Mouse (Mus musculus) lung, postnatal 25 days (tissue): ENCODE measurements around the gene Cyren.

Experiments used
- DNase-seq: peaks from one replicate; pipeline ENCODE4 v3.0.0; 2022; ENCODE audit warnings: low spot score

Cyren gene

GRCm38 (mm10) chr6:34899127-34899526 lies 21.3 kb upstream of the Cyren start:
- no peak for DNase-seq

DNA sequence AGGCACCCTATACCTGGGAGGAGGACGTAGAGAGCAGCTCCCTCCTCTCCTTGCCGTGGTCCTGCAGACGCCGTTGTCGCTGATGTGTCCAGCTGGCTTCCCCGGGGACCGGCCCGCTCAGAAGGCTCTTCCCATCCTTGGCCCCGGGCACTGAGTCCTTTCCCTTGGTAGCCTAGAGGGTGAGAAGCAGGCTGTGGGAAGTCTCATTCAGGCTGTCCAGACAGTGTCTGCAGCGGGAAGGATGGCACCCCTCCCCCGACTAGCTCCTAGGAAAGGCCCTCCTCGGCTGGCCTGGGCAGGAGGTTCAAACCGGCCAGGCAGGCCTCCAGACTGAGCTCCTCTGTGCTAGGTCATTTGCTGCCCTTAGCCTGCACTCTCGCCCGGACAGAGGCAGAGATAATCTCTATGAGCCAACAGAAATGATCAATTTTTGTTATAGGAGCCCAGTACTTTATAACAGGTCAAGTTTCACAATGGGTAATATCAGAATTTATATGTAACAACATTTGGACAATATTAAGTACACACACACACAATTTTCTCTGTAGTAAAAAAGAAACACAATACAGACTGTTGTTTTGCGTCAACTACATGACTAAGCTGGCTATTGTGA lies 18.4 kb upstream of the Cyren start:
- DNase-seq: no peak

DNA sequence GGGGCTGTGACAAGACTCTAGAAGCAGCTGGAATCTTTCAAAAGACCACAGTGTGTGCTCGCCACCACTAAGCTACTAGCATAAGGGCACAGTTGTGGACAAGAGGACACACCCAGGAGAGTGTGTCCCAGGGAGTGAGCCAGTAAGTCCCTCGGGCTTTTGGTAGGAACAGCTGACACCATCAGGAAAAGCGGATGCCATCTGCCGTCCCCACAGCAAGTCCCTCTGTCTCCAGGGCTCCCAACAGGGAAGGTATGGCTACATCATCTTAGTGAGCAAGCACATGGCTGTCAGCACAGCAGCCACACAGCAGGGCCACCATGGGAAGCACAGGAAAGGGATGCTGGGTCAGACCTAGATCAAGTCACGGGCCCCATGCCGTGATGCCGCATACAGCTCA lies 17.7 kb upstream of the Cyren start:
- DNase-seq: no peak

DNA sequence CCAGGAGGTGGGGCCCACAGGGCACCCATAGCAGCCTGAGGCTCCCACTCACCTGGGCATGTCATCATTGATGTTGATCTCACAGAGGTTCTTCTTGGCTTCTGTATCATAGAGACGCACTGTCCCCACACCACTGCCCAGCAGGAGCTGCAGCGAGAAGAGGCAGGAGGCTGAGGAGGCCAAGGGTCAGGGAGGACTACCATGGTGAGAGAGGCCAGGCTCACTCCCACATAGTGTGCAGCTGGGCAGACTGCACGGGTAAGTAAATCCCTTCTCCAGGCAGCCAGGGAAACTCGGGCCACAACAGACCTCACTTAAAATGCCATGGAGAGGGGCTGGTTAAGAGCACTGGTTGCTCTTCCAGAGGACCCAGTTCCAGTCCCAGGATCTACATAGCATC lies 11.3 kb upstream of the Cyren start:
- no peak for DNase-seq

GRCm38 (mm10) chr6:34887131-34887850 lies 9.4 kb upstream of the Cyren start:
- DNase-seq: no peak

- no peak for DNase-seq
These were observed 6.9 kb upstream of the Cyren start for GRCm38 (mm10) chr6:34884724-34885123.

DNA sequence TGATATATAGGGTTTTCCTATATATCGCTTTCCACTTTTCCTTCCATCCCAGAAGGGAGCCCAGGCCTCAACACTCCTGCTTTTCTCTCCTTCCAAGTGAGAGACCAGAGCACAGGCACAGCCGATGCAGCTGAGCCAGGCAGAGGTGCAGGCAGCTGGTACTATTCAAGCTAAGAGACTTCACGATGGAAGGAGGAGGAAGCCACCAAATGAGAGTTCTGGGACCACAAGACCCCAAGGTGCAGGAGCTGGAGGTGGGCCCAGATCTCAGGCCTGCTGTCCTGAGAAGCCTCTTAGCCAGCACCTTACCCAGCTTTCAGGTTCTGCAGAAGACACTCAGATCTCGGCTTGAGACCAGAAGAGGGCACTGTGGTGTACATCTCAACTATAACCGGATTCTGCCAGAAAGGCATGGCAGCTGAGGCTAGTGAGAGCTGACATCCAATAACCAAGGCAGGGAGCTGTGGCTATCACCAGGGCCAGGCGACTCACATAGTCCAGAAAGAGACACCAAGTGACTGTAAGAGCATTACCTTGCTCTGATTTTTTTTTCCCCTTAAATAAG lies 2.1 kb upstream of the Cyren start:
- peak; percentile 60 for DNase-seq

GRCm38 (mm10) chr6:34879101-34879740 lies 1.4 kb upstream of the Cyren start:
- DNase-seq: no peak

GRCm38 (mm10) chr6:34876835-34877156 lies 1.1 kb downstream of the Cyren start:
- no peak for DNase-seq

DNA sequence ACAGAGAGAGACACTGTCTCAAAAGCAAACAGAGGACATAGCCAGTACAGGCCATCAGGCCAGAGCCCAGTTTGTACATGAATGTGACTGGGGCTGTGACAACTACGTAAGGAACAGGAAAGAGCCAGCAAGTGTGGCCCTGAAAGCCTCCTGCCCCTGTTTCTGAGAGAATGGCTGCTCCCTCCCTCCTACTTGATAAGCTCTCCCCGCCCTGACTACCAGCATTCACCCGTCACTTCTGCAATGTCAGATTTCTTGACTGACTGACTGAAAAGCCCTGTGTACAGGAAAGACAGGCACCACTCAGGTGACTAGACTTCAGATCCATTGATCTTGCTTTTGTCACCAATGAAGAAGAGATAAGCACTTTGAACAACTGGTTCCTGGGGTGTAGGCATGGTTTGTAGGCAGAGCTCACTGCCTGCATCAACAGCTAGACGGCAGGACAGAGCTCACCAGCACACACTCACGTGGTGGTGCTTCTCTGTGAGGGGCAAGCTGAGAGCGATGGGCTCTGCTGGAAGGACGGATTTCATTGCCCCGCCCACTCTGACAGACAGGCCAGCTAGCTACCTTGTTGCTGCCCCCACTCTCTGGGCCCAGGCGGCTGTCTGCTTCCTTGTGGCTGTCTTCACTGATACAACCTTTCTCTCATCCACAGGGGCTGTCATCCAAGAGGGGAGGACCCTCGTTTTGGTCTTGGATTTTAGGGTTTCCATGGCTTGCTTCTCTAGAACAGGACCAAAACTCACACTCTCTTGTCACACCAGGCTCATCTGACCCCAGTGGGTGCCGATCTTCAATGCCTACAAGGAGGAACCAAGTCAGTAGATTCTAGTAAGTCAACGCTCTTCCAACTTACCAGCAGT lies 1.7 kb downstream of the Cyren start:
- DNase-seq: no peak

DNA sequence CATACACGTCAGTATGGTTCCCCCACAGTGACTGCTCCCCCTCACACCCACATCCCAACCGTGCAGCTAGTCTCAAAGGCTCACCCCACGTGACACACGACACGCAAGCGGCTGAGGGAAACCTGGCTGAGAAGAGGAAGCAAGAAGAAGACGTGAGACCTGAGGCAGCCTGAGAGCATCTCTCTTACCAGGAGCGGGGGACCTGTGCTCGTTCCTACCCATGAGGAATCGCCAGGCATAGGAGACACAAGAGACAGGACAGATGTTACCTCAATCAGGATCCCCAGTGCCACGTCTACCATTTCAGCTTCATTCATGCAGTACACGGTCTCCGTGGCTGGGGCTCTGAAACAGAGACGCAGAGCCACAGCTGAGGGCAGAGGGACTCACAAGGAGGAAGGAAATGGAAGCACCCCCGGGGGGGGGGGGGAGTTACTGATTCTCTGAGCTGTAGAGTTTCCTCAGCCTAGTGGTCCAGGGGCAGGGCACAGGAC lies 2.5 kb downstream of the Cyren start:
- no peak for DNase-seq

DNA sequence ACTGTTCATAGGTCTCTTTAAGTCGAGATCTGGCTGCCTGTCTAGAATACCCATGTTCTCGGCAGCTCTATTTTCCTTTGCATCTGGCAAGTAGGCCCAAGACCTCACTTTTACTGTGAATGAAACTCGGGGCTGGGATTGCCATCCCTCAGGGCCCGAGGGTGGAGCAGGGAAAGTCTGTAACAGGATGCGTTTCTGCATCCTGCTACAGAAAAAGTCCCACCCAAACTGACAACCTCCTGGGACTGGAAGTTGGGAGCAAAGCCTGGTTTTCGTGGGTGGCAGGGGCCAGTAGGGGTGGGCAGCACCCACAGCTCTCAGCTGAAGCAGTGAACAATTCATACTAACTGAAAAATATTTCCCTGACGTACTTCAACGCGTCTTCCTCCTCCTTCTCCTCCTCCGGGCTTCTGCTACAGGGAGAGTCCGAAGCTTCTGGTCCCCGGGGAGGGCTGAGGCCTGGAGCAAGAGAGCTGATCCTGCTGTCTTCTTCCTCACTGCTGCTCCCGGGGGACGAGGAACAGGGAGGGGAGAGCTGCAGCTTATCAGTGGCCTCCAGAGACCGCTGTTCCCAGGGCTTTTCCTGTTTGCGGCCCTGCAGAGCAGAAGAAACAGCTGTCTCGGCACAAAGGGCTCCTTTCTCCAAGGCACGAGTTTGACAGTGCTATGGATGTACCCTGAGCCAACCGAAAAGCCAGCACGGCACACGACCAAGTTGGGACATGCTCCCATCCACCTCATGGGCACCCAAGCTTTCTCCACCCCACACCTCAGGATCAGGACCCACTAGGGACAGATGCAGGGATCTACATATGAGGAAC lies 3.5 kb downstream of the Cyren start:
- DNase-seq: peak; percentile 72

DNA sequence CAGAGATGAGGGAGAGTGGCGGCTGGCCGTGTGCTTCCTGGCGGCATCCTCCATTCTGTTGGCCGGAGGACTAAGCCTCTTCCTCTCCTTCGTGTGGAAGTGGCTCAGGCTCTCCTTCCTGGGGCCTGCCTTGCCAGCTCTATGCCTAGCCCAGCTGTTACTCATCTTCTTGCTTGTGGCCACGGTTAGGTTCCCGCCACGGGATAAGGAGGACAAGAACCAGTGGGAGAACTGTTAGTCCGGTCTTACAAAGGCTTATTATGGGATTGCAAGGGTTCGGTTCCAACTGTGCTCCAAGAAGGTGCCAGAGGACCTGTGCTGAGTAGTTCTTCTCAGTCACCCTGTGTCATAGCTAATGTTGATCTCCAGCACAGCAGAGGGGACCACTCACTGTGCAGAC lies 5.0 kb downstream of the Cyren start:
- no peak for DNase-seq

- no peak for DNase-seq
These were observed 5.9 kb downstream of the Cyren start for GRCm38 (mm10) chr6:34871929-34872328.

- DNase-seq: no peak
These were observed 7.1 kb downstream of the Cyren start for GRCm38 (mm10) chr6:34870724-34871123.

DNA sequence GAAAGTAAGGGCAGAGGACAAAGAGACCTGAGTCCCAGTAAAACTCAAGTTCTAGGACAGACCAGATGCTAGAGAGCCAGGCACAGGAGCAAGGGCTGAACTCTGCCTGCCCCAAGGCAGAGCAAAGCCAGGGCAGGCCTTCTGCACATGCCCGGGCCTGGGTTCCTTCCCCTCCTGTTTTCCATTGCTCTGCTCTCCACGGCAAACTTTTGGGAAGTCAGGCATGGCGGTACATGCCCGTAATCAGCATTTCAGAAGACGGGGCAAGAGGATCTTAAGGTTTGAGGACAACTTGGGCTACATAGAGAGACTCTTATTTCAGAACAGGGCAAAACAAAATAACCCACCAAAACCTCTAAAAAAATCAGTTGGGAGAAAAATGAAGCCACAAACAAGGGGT lies 7.7 kb downstream of the Cyren start:
- DNase-seq: no peak

- DNase-seq: peak; percentile 67
These were observed 8.5 kb downstream of the Cyren start for GRCm38 (mm10) chr6:34869225-34869915.

- no peak for DNase-seq
These were observed 9.2 kb downstream of the Cyren start for GRCm38 (mm10) chr6:34868507-34869217.

DNA sequence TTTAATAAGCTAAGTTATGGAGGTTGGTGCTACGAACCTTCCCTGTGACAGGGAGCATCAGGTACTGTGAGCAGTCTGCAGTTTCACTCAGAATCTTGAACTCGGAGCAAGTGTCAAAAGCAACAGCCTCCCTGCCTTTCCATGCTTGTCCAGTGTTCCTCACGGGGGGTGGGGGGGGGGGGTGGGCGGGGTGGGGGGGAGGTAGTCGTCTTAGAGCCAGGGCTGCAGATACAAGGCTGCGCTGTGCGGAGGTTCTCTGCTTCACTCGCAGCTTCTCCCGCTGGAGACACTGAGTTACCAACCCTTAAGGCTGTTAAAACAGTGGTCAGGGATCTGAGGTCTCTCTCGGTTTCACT lies 9.9 kb downstream of the Cyren start:
- no peak for DNase-seq
